Mouse (Mus musculus) forebrain, embryonic 16.5 days (tissue): ENCODE results near the gene P2ry4. TPM values are rescaled to one million over a fixed set of nuclear protein-coding genes. Genes with fewer than 3 reads are reported as not detected.

Experiments
- ATAC-seq: fragments of 200-750 bp; cut with Nextera tagmentation; 2 replicates; pipeline ENCODE4 v1.8.0; 2017; ENCODE audit warnings: mild to moderate bottlenecking, moderate library complexity
- H3K27ac ChIP-seq: fragments of 300-500 bp; sonication (generic); 2 replicates; pipeline ENCODE4 v1.5.1; 2014; ENCODE audit warnings: low read length, control low read depth
- H3K27me3 ChIP-seq: fragments of 300-500 bp; sonication (generic); replicated peaks from 2 replicates; pipeline ENCODE4 v1.6.1; 2014; ENCODE audit warnings: low read length; ENCODE audit not compliant: control insufficient read depth, insufficient read depth
- H3K36me3 ChIP-seq: fragments of 300-500 bp; sonication (generic); 2 replicates; pipeline ENCODE4 v1.6.1; 2014; ENCODE audit not compliant: control insufficient read depth, insufficient read depth
- H3K4me1 ChIP-seq: fragments of 300-500 bp; sonication (generic); replicated peaks from 2 replicates; pipeline ENCODE4 v1.6.1; 2014; ENCODE audit warnings: low read length; ENCODE audit not compliant: control insufficient read depth, insufficient read depth
- H3K4me2 ChIP-seq: fragments of 300-500 bp; sonication (generic); 2 replicates; pipeline ENCODE4 v1.6.1; 2014; ENCODE audit warnings: mild to moderate bottlenecking, low read length, control low read depth
- H3K4me3 ChIP-seq: fragments of 300-500 bp; sonication (generic); replicated peaks from 2 replicates; pipeline ENCODE4 v1.5.1; 2014; ENCODE audit warnings: mild to moderate bottlenecking, low read length, control low read depth
- H3K9ac ChIP-seq: fragments of 300-500 bp; sonication (generic); replicated peaks from 2 replicates; pipeline ENCODE4 v1.6.1; 2014; ENCODE audit warnings: low read depth, low read length, control low read depth
- H3K9me3 ChIP-seq: fragments of 300-500 bp; sonication (generic); 2 replicates; pipeline ENCODE4 v1.6.1; 2016; ENCODE audit warnings: low read length; ENCODE audit not compliant: control insufficient read depth
- WGBS: fragments of 180-500 bp; shearing (Covaris S2); extraction: QIAGEN DNeasy Blood & Tissue Kit; methylation state at CpG from one replicate; pipeline ENCODE4 v1.1.7; 2014; 5-methylcytosine and 5-hydroxymethylcytosine counted together
- polyA plus RNA-seq: library from polyadenylated mRNA; unstranded; fragments of >200 nt; fragmentation: Nextera tagmentation; extraction: Ambion mirVana; gene quantifications from 2 replicates; pipeline ENCODE4 v1.2.1, GENCODE M21; 2015

The P2ry4 gene
- polyA plus RNA-seq, 1 experiment from 2014 or later, result not detected

GRCm38 (mm10) chrX:100605314-100605713 is 10.6 kb upstream of the P2ry4 start, which contains the start of gene Arr3:
Gene Arr3 (plus strand): TSS chrX:100605497.
- no peaks in the 10 kb centered on the region for H3K9me3 ChIP-seq
- no peak within 1 kb of the TSS for H3K9ac ChIP-seq
- H3K27ac ChIP-seq, result no peak within 1 kb of the TSS
- H3K4me3 ChIP-seq, result no peak within 1 kb of the TSS
- H3K4me1 ChIP-seq, result no peaks in the 10 kb centered on the region
- H3K4me2 ChIP-seq, result no peak within 1 kb of the TSS
- H3K36me3 ChIP-seq, result no peaks in the 10 kb centered on the region
- ATAC-seq, result no peak
- H3K27me3 ChIP-seq, result no peaks in the 10 kb centered on the region; the same call in 1 of the 2 replicates
- WGBS, result 56% methylated on average over 1 of the region's 1 CpGs

DNA sequence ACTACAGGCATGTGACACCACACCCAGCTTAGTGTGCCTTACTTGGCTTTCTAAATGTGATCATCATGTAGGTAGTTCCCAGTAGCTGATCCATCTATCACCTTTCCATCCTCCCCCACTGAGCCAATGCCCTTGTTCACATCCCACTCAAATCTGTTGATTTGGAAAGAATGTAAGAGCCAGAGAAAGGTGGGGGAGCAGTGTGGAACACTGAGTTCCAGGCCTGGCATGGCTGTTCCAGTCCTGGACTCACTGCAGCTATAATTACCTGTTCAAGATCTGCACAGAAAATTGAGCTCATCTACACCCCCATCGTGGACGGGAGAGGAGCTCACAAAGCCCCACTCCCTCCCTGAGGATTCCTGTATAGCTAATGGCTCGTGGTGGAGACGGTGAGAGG is 5.1 kb upstream of the P2ry4 start:
- WGBS, result 59% methylated on average over 4 of the region's 4 CpGs
- Histone ChIP-seq H3K9me3 (no peaks in the 10 kb centered on the region), H3K4me1 (no peaks in the 10 kb centered on the region), H3K4me3 (no peak overlapping the region), H3K9ac (no peak overlapping the region), H3K36me3 (no peaks in the 10 kb centered on the region), H3K27ac (no peak overlapping the region), H3K27me3 (no peaks in the 10 kb centered on the region; the same call in 1 of the 2 replicates), H3K4me2 (no peak overlapping the region)
- ATAC-seq, result no peak

DNA sequence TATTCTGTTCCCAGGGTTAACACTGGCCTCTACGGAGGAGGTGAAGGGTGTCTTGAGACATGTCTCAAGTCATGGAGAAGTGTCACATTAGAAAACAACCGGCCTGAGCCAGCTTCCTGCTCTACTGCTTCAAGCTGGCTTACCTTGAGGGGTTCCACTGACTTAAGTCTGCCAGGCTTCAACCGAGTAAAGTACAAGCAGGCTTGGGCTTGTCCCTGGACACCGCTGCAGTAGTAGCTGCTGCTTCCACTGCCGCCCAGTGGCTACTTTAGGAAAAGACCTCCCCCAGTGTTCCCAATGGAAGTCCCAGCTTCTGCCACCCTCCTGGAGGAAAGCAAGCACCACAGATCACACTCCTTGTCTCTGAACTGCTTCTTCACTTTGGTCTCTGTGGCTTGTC is 2.8 kb upstream of the P2ry4 start:
- no peak for ATAC-seq
- H3K4me3 ChIP-seq, result no peak overlapping the region
- H3K4me2 ChIP-seq, result no peak overlapping the region
- no peaks in the 10 kb centered on the region; the same call in 1 of the 2 replicates for H3K27me3 ChIP-seq
- no peaks in the 10 kb centered on the region for H3K4me1 ChIP-seq
- no peak overlapping the region for H3K9ac ChIP-seq
- no peaks in the 10 kb centered on the region for H3K36me3 ChIP-seq
- WGBS, result 26% methylated on average over 5 of the region's 5 CpGs
- H3K27ac ChIP-seq, result no peak overlapping the region
- H3K9me3 ChIP-seq, result no peaks in the 10 kb centered on the region

- Histone ChIP-seq H3K9me3 (no peaks in the 10 kb centered on the region), H3K36me3 (no peaks in the 10 kb centered on the region), H3K4me3 (no peak within 1 kb of the TSS), H3K27me3 (no peaks in the 10 kb centered on the region), H3K27ac (no peak within 1 kb of the TSS), H3K4me1 (no peaks in the 10 kb centered on the region), H3K9ac (no peak within 1 kb of the TSS), H3K4me2 (no peak within 1 kb of the TSS)
- ATAC-seq, result no peak
- 93% methylated on average over 1 of the region's 1 CpGs for WGBS
Observed at GRCm38 (mm10) chrX:100571951-100572350, 22.7 kb downstream of the P2ry4 start, which contains the start of gene Awat1. Gene Awat1 (plus strand): TSS chrX:100572251.

DNA sequence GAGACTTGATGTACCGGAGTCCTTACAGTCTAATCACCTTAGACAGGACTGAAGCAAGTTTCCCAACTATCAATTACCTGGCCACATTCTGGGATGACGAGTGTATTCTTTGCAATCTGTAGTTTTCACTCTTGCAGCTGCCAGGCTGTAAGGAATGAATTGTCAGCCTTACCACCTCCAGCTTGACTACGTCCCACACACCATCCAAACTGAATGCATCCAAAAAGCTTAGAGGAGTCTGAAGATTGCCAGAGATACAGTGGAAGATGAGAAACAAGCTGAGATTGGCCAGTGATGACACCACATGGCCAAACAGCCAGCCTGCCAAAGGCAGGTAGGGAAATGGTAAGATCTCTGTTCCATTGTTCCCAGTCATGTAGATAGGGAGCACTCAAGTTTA is 29.0 kb downstream of the P2ry4 start:
- Histone ChIP-seq H3K4me3 (no peak overlapping the region), H3K4me2 (no peak overlapping the region), H3K4me1 (no peaks in the 10 kb centered on the region), H3K9ac (no peak overlapping the region), H3K9me3 (no peaks in the 10 kb centered on the region), H3K27ac (no peak overlapping the region), H3K36me3 (no peaks in the 10 kb centered on the region), H3K27me3 (no peaks in the 10 kb centered on the region)
- WGBS, result 90% methylated on average over 3 of the region's 3 CpGs
- ATAC-seq, result no peak

DNA sequence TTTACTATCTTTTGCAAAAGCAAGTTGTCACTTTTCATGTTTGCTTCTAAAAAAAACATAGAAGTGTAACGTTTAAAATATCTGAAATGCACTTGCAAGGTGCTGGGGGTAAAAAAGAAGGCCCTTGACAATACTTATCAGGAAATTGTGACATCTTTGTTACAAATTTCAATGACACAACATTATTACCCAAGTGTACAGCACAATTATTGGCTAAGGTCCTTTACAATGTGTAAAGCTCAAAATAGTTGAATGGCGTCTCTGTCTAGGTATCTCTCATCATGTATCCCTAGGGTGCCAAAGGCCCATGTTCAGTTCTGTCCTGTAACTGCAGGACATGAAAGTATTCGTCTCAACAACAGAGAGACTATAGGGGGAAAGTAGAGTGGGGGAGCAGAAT is 38.6 kb downstream of the P2ry4 start:
- no peak for ATAC-seq
- H3K9me3 ChIP-seq, result no peaks in the 10 kb centered on the region
- no peak overlapping the region for H3K4me2 ChIP-seq
- H3K9ac ChIP-seq, result no peak overlapping the region
- H3K27ac ChIP-seq, result no peak overlapping the region
- no peaks in the 10 kb centered on the region for H3K36me3 ChIP-seq
- no peaks in the 10 kb centered on the region for H3K4me1 ChIP-seq
- H3K4me3 ChIP-seq, result no peak overlapping the region
- WGBS, result 89% methylated on average over 3 of the region's 3 CpGs
- H3K27me3 ChIP-seq, result no peaks in the 10 kb centered on the region

Other genes with a start within 250 kb of the P2ry4 start
- not detected in 2 replicates for gene Otud6a, start 165.9 kb downstream of the P2ry4 start, polyA plus RNA-seq
- gene Awat2, start 152.2 kb downstream of the P2ry4 start, polyA plus RNA-seq, result 0.20 and 0.24 TPM in 2 replicates
- 26.4 and 28.9 TPM in 2 replicates for gene Igbp1, start 100.6 kb downstream of the P2ry4 start, polyA plus RNA-seq
- gene Dgat2l6, start 70.0 kb downstream of the P2ry4 start, polyA plus RNA-seq, result not detected in 2 replicates
- gene Awat1, start 22.6 kb downstream of the P2ry4 start, polyA plus RNA-seq, result not detected in 2 replicates
- not detected in 2 replicates for gene Arr3, start 10.6 kb upstream of the P2ry4 start, polyA plus RNA-seq
- 13.3 and 15.4 TPM in 2 replicates for gene Kif4, start 30.9 kb upstream of the P2ry4 start, polyA plus RNA-seq
- gene Pdzd11, start 31.7 kb upstream of the P2ry4 start, polyA plus RNA-seq, result 101 and 117 TPM in 2 replicates
- gene Gdpd2, start 135.0 kb upstream of the P2ry4 start, polyA plus RNA-seq, result 10.7 and 15.1 TPM in 2 replicates
- gene Dlg3, start 172.9 kb upstream of the P2ry4 start, polyA plus RNA-seq, result 10.5 and 11.2 TPM in 2 replicates